Mouse (Mus musculus): ENCODE results near the gene Tada3.

Gene Tada3

GRCm38 (mm10) chr6:113386025-113386424 is 8.3 kb upstream of the Tada3 start:
- DNase-seq (ENCODE audit: low spot score in 2 of 2) = no peak

GRCm38 (mm10) chr6:113385160-113385714 is 7.6 kb upstream of the Tada3 start:
- no peak for DNase-seq (ENCODE audit: low spot score in 2 of 2)

GRCm38 (mm10) chr6:113384351-113384927 is 6.8 kb upstream of the Tada3 start:
- peak in 1 of 2 experiments; percentile 16 for DNase-seq (ENCODE audit: low spot score in 2 of 2)

- no peak for DNase-seq (ENCODE audit: low spot score in 2 of 2)
These were observed 2.8 kb upstream of the Tada3 start for GRCm38 (mm10) chr6:113380480-113380879.

GRCm38 (mm10) chr6:113379246-113379645 is 1.6 kb upstream of the Tada3 start:
- no peak for DNase-seq (ENCODE audit: low spot score in 2 of 2)

- no peak for DNase-seq (ENCODE audit: low spot score in 2 of 2)
These were observed 549 bp downstream of the Tada3 start for GRCm38 (mm10) chr6:113377172-113377495.

- no peak for DNase-seq (ENCODE audit: low spot score in 2 of 2)
These were observed 4.2 kb downstream of the Tada3 start for GRCm38 (mm10) chr6:113373491-113373890.

GRCm38 (mm10) chr6:113370194-113370929 is 7.3 kb downstream of the Tada3 start:
- no peak for DNase-seq (ENCODE audit: low spot score in 2 of 2)

GRCm38 (mm10) chr6:113368577-113368976 is 9.1 kb downstream of the Tada3 start:
- DNase-seq (ENCODE audit: low spot score in 2 of 2) = no peak

- DNase-seq (ENCODE audit: low spot score in 2 of 2) = no peak
These were observed 9.6 kb downstream of the Tada3 start for GRCm38 (mm10) chr6:113368124-113368523.

GRCm38 (mm10) chr6:113367574-113367973 is 10.1 kb downstream of the Tada3 start:
- no peak for DNase-seq (ENCODE audit: low spot score in 2 of 2)

GRCm38 (mm10) chr6:113366639-113367038 is 11.0 kb downstream of the Tada3 start:
- DNase-seq (ENCODE audit: low spot score in 2 of 2) = no peak

- DNase-seq (ENCODE audit: low spot score in 2 of 2) = no peak
These were observed 13.1 kb downstream of the Tada3 start for GRCm38 (mm10) chr6:113364518-113365135.

- no peak for DNase-seq (ENCODE audit: low spot score in 2 of 2)
These were observed 15.4 kb downstream of the Tada3 start for GRCm38 (mm10) chr6:113362241-113362640.

GRCm38 (mm10) chr6:113361476-113361875 is 16.2 kb downstream of the Tada3 start:
- no peak for DNase-seq (ENCODE audit: low spot score in 2 of 2)

- no peak for DNase-seq (ENCODE audit: low spot score in 2 of 2)
These were observed 24.0 kb downstream of the Tada3 start for GRCm38 (mm10) chr6:113353696-113354095.

GRCm38 (mm10) chr6:113352820-113353219 is 24.9 kb downstream of the Tada3 start:
- DNase-seq (ENCODE audit: low spot score in 2 of 2) = no peak

- no peak for DNase-seq (ENCODE audit: low spot score in 2 of 2)
These were observed 26.0 kb downstream of the Tada3 start for GRCm38 (mm10) chr6:113351653-113352052.

GRCm38 (mm10) chr6:113351161-113351560 is 26.5 kb downstream of the Tada3 start:
- DNase-seq (ENCODE audit: low spot score in 2 of 2) = no peak

- DNase-seq (ENCODE audit: low spot score in 2 of 2) = no peak
These were observed 27.1 kb downstream of the Tada3 start for GRCm38 (mm10) chr6:113350538-113350937.

- no peak for DNase-seq (ENCODE audit: low spot score in 2 of 2)
These were observed 30.8 kb downstream of the Tada3 start for GRCm38 (mm10) chr6:113346897-113347296.

GRCm38 (mm10) chr6:113344321-113344720 is 33.4 kb downstream of the Tada3 start:
- DNase-seq (ENCODE audit: low spot score in 2 of 2) = peak in 1 of 2 experiments; percentile 48

All from cerebellum, postnatal 4 days (tissue).